In genomic region chr9:122244080-122244799, GRCm38 (mm10) we compare ENCODE assay signal across 8 mouse cellular contexts. TPM values are rescaled to one million over a fixed set of nuclear protein-coding genes. Genes with fewer than 3 reads are reported as not detected.
A peak's percentile ranks its signal among the peaks of the same experiment; 100 is the strongest.
DNase-seq lines count a peak whose midpoint lies in the region; ATAC-seq lines count a peak whose summit lies in the region.

No protein-coding gene starts in this region.

- intact Hi-C loops in heart, postnatal 10 days (cut with DNase I): loop anchor here (5.0 kb wide), 2 partner anchors 122 to 227 kb away; no protein-coding TSS in a partner anchor
- intact Hi-C loops in left cerebral cortex, postnatal 14 days (cut with DNase I): no loop called here

- H3K9me3 ChIP-seq in midbrain, embryonic 10.5 days (replicated peaks): no peaks in the 10 kb centered on the region
- no peaks in the 10 kb centered on the region for H3K9me3 ChIP-seq in midbrain, embryonic 15.5 days

- no peak overlapping the region for H3K27ac ChIP-seq in midbrain, embryonic 10.5 days (replicated peaks)
- no peak overlapping the region for H3K27ac ChIP-seq in midbrain, embryonic 15.5 days

- H3K4me3 ChIP-seq in midbrain, embryonic 10.5 days: no peak overlapping the region
- no peak overlapping the region for H3K4me3 ChIP-seq in midbrain, embryonic 15.5 days

- no peak for ATAC-seq in midbrain, embryonic 15.5 days (replicated peaks)
- no peak for ATAC-seq in inflammation-experienced regulatory T-cells, adult 6 months

- peaks cover 19% of the 10 kb centered on the region for H3K4me1 ChIP-seq in midbrain, embryonic 10.5 days
- 0 out of 2 replicates have a peak, but pooled peaks cover 3% of the 10 kb centered on the region for H3K4me1 ChIP-seq in midbrain, embryonic 15.5 days

- 36% methylated on average over 4 of the region's 4 CpGs for WGBS in midbrain, embryonic 10.5 days
- WGBS in midbrain, embryonic 15.5 days: 35% methylated on average over 4 of the region's 4 CpGs

- no peaks in the 10 kb centered on the region for H3K27me3 ChIP-seq in midbrain, embryonic 10.5 days (ENCODE audit: low read depth, poor library complexity, severe bottlenecking)
- H3K27me3 ChIP-seq in midbrain, embryonic 15.5 days (replicated peaks): no peaks in the 10 kb centered on the region

- no peaks in the 10 kb centered on the region for H3K36me3 ChIP-seq in midbrain, embryonic 10.5 days
- H3K36me3 ChIP-seq in midbrain, embryonic 15.5 days (replicated peaks): no peaks in the 10 kb centered on the region

- DNase-seq in midbrain, embryonic 10.5 days (ENCODE audit: low spot score): peak; percentile 42
- DNase-seq in Muller cell, postnatal 12 days (ENCODE audit: inconsistent ontology term): peak; percentile 40
- DNase-seq in cerebellum, postnatal 25 days: peak; percentile 72 to 86
- peak; percentile 65 to 78 for DNase-seq in heart, postnatal 10 days
- peak; percentile 78 to 79 for DNase-seq in left cerebral cortex, postnatal 14 days (ENCODE audit: low spot score in 2 of 2)
- DNase-seq in right cerebral cortex, adult 18-20 months: peak; percentile 77

- H3K4me2 ChIP-seq in midbrain, embryonic 15.5 days: no peak overlapping the region

- H3K9ac ChIP-seq in midbrain, embryonic 15.5 days: no peak overlapping the region

RNA-seq across cellular contexts. Expression of gene Ano10, which starts 50.0 kb away (rescaled TPM):
- polyA plus RNA-seq in midbrain, embryonic 10.5 days (2016; fragmentation: Nextera tagmentation; extraction: Ambion mirVana): 33.9 and 42.0 TPM in 2 replicates
- 39.7 and 41.9 TPM in 2 replicates for polyA plus RNA-seq in midbrain, embryonic 15.5 days (2015; fragmentation: Nextera tagmentation; extraction: Ambion mirVana)
- total RNA-seq in heart, postnatal 10 days (2021): 10 to 100 TPM; 28.2 to 31.5 TPM
- total RNA-seq in left cerebral cortex, postnatal 14 days (2021): 10 to 100 TPM; 28.5 to 34.2 TPM
- polyA plus RNA-seq in inflammation-experienced regulatory T-cells, adult 6 months (2017; shearing (Covaris generic)): 10 to 100 TPM; 13.5 to 24.3 (median 19.2) TPM
